Mouse (Mus musculus): ENCODE measurements around the gene Crybb1. TPM values are rescaled to one million over a fixed set of nuclear protein-coding genes. Genes with fewer than 3 reads are reported as not detected.

Crybb1 gene
- polyA plus RNA-seq, 1 experiment from 2014 or later: 0.32 TPM

- no peak overlapping the region for H3K4me3 ChIP-seq (ENCODE audit: low read depth, low read length)
- no peak overlapping the region for H3K4me2 ChIP-seq (ENCODE audit: low read depth, low read length)
- H3K4me1 ChIP-seq (ENCODE audit: control insufficient read depth, low read depth, low read length): peaks cover 64% of the 10 kb centered on the region
- H3K9ac ChIP-seq (ENCODE audit: low read depth, low read length): no peak overlapping the region
- H3K36me3 ChIP-seq (ENCODE audit: control insufficient read depth, insufficient read depth): no peaks in the 10 kb centered on the region
- no peaks in the 10 kb centered on the region for H3K9me3 ChIP-seq (replicated peaks; ENCODE audit: control insufficient read depth, low read length)
- no peak overlapping the region for H3K27ac ChIP-seq (ENCODE audit: low read length)
- WGBS (ENCODE audit: insufficient replicate concordance): 71% methylated on average over 16 of the region's 16 CpGs
- no peaks in the 10 kb centered on the region for H3K27me3 ChIP-seq (ENCODE audit: control insufficient read depth, insufficient read depth, low read depth, low read length)
- no peak for ATAC-seq (ENCODE audit: low read depth)
Observed at GRCm38 (mm10) chr5:112289819-112290535, 34.4 kb downstream of the Crybb1 start.

GRCm38 (mm10) chr5:112290536-112290880, 34.9 kb downstream of the Crybb1 start:
- ATAC-seq (ENCODE audit: low read depth): no peak
- Histone ChIP-seq H3K4me2 (ENCODE audit: low read depth, low read length) (no peak overlapping the region), H3K9me3 (replicated peaks; ENCODE audit: control insufficient read depth, low read length) (no peaks in the 10 kb centered on the region), H3K27me3 (ENCODE audit: control insufficient read depth, insufficient read depth, low read depth, low read length) (no peaks in the 10 kb centered on the region), H3K9ac (ENCODE audit: low read depth, low read length) (no peak overlapping the region), H3K36me3 (ENCODE audit: control insufficient read depth, insufficient read depth) (no peaks in the 10 kb centered on the region), H3K27ac (ENCODE audit: low read length) (no peak overlapping the region), H3K4me1 (ENCODE audit: control insufficient read depth, low read depth, low read length) (peaks cover 64% of the 10 kb centered on the region), H3K4me3 (ENCODE audit: low read depth, low read length) (no peak overlapping the region)
- 83% methylated on average over 8 of the region's 8 CpGs for WGBS (ENCODE audit: insufficient replicate concordance)

- 69% methylated on average over 5 of the region's 5 CpGs for WGBS (ENCODE audit: insufficient replicate concordance)
- H3K36me3 ChIP-seq (ENCODE audit: control insufficient read depth, insufficient read depth): no peaks in the 10 kb centered on the region
- H3K4me3 ChIP-seq (ENCODE audit: low read depth, low read length): no peak overlapping the region
- no peak overlapping the region for H3K27ac ChIP-seq (ENCODE audit: low read length)
- no peaks in the 10 kb centered on the region for H3K27me3 ChIP-seq (ENCODE audit: control insufficient read depth, insufficient read depth, low read depth, low read length)
- no peak overlapping the region for H3K4me2 ChIP-seq (ENCODE audit: low read depth, low read length)
- ATAC-seq (ENCODE audit: low read depth): no peak
- H3K9me3 ChIP-seq (replicated peaks; ENCODE audit: control insufficient read depth, low read length): no peaks in the 10 kb centered on the region
- no peak overlapping the region for H3K9ac ChIP-seq (ENCODE audit: low read depth, low read length)
- peaks cover 66% of the 10 kb centered on the region for H3K4me1 ChIP-seq (ENCODE audit: control insufficient read depth, low read depth, low read length)
Observed at GRCm38 (mm10) chr5:112291866-112292265, 36.3 kb downstream of the Crybb1 start.

- Histone ChIP-seq H3K4me1 (ENCODE audit: control insufficient read depth, low read depth, low read length) (peaks cover 66% of the 10 kb centered on the region), H3K9ac (ENCODE audit: low read depth, low read length) (0 out of 2 replicates have a peak overlapping the region, but pooled peaks have one; percentile 12), H3K9me3 (replicated peaks; ENCODE audit: control insufficient read depth, low read length) (no peaks in the 10 kb centered on the region), H3K4me2 (ENCODE audit: low read depth, low read length) (no peak overlapping the region), H3K36me3 (ENCODE audit: control insufficient read depth, insufficient read depth) (no peaks in the 10 kb centered on the region), H3K27ac (ENCODE audit: low read length) (no peak overlapping the region), H3K27me3 (ENCODE audit: control insufficient read depth, insufficient read depth, low read depth, low read length) (no peaks in the 10 kb centered on the region), H3K4me3 (ENCODE audit: low read depth, low read length) (no peak overlapping the region)
- no peak for ATAC-seq (ENCODE audit: low read depth)
- WGBS (ENCODE audit: insufficient replicate concordance): 74% methylated on average over 17 of the region's 17 CpGs
Observed at GRCm38 (mm10) chr5:112292343-112292980, 36.8 kb downstream of the Crybb1 start.

GRCm38 (mm10) chr5:112293800-112294199, 38.2 kb downstream of the Crybb1 start:
- no peak overlapping the region for H3K4me3 ChIP-seq (ENCODE audit: low read depth, low read length)
- H3K9me3 ChIP-seq (replicated peaks; ENCODE audit: control insufficient read depth, low read length): no peaks in the 10 kb centered on the region
- peak overlapping the region; percentile 34; the same call in 1 of the 2 replicates for H3K27ac ChIP-seq (ENCODE audit: low read length)
- no peaks in the 10 kb centered on the region for H3K27me3 ChIP-seq (ENCODE audit: control insufficient read depth, insufficient read depth, low read depth, low read length)
- no peak for ATAC-seq (ENCODE audit: low read depth)
- H3K36me3 ChIP-seq (ENCODE audit: control insufficient read depth, insufficient read depth): no peaks in the 10 kb centered on the region
- H3K9ac ChIP-seq (ENCODE audit: low read depth, low read length): no peak overlapping the region
- no peak overlapping the region for H3K4me2 ChIP-seq (ENCODE audit: low read depth, low read length)
- WGBS (ENCODE audit: insufficient replicate concordance): 44% methylated on average over 2 of the region's 2 CpGs
- H3K4me1 ChIP-seq (ENCODE audit: control insufficient read depth, low read depth, low read length): peaks cover 67% of the 10 kb centered on the region

GRCm38 (mm10) chr5:112294696-112295095, 39.1 kb downstream of the Crybb1 start:
- ATAC-seq (ENCODE audit: low read depth): peak; percentile 15; the same call in 1 of the 2 replicates
- Histone ChIP-seq H3K4me3 (ENCODE audit: low read depth, low read length) (no peak overlapping the region), H3K4me2 (ENCODE audit: low read depth, low read length) (no peak overlapping the region), H3K27me3 (ENCODE audit: control insufficient read depth, insufficient read depth, low read depth, low read length) (no peaks in the 10 kb centered on the region), H3K36me3 (ENCODE audit: control insufficient read depth, insufficient read depth) (no peaks in the 10 kb centered on the region), H3K9ac (ENCODE audit: low read depth, low read length) (no peak overlapping the region), H3K9me3 (replicated peaks; ENCODE audit: control insufficient read depth, low read length) (no peaks in the 10 kb centered on the region), H3K4me1 (ENCODE audit: control insufficient read depth, low read depth, low read length) (peaks cover 76% of the 10 kb centered on the region), H3K27ac (ENCODE audit: low read length) (peak overlapping the region; percentile 46; the same call in 1 of the 2 replicates)
- 66% methylated on average over 4 of the region's 4 CpGs for WGBS (ENCODE audit: insufficient replicate concordance)

- Histone ChIP-seq H3K4me1 (ENCODE audit: control insufficient read depth, low read depth, low read length) (peaks cover 78% of the 10 kb centered on the region), H3K27ac (ENCODE audit: low read length) (peak overlapping the region; percentile 29; the same call in 1 of the 2 replicates), H3K9ac (ENCODE audit: low read depth, low read length) (peak overlapping the region; percentile 33; the same call in 1 of the 2 replicates), H3K4me3 (ENCODE audit: low read depth, low read length) (no peak overlapping the region), H3K4me2 (ENCODE audit: low read depth, low read length) (no peak overlapping the region), H3K36me3 (ENCODE audit: control insufficient read depth, insufficient read depth) (no peaks in the 10 kb centered on the region), H3K27me3 (ENCODE audit: control insufficient read depth, insufficient read depth, low read depth, low read length) (no peaks in the 10 kb centered on the region), H3K9me3 (replicated peaks; ENCODE audit: control insufficient read depth, low read length) (no peaks in the 10 kb centered on the region)
- ATAC-seq (ENCODE audit: low read depth): peak; percentile 6; the same call in 1 of the 2 replicates
- 30% methylated on average over 8 of the region's 8 CpGs for WGBS (ENCODE audit: insufficient replicate concordance)
Observed at GRCm38 (mm10) chr5:112295162-112295561, 39.5 kb downstream of the Crybb1 start.

GRCm38 (mm10) chr5:112295564-112295963, 39.9 kb downstream of the Crybb1 start:
- 0 out of 2 replicates have a peak overlapping the region, but pooled peaks have one; percentile 32 for H3K27ac ChIP-seq (ENCODE audit: low read length)
- no peak overlapping the region for H3K4me2 ChIP-seq (ENCODE audit: low read depth, low read length)
- peaks cover 81% of the 10 kb centered on the region for H3K4me1 ChIP-seq (ENCODE audit: control insufficient read depth, low read depth, low read length)
- H3K9me3 ChIP-seq (replicated peaks; ENCODE audit: control insufficient read depth, low read length): no peaks in the 10 kb centered on the region
- no peak for ATAC-seq (ENCODE audit: low read depth)
- no peaks in the 10 kb centered on the region for H3K36me3 ChIP-seq (ENCODE audit: control insufficient read depth, insufficient read depth)
- no peaks in the 10 kb centered on the region for H3K27me3 ChIP-seq (ENCODE audit: control insufficient read depth, insufficient read depth, low read depth, low read length)
- WGBS (ENCODE audit: insufficient replicate concordance): 63% methylated on average over 8 of the region's 8 CpGs
- H3K4me3 ChIP-seq (ENCODE audit: low read depth, low read length): no peak overlapping the region
- H3K9ac ChIP-seq (ENCODE audit: low read depth, low read length): peak overlapping the region; percentile 33; the same call in 1 of the 2 replicates
